Mouse (Mus musculus) olfactory bulb, adult 2 months (tissue): Measurements from ENCODE around the gene Lrpprc. TPM values are rescaled to one million over a fixed set of nuclear protein-coding genes. Genes with fewer than 3 reads are reported as not detected.

Source experiments
- H3K27ac ChIP-seq: fragments of 200-500 bp; 2 replicates; pipeline ENCODE4 v1.5.1; 2012; ENCODE audit warnings: low read depth, low read length; ENCODE audit not compliant: insufficient read depth
- H3K4me1 ChIP-seq: fragments of 200-500 bp; 2 replicates; pipeline ENCODE4 v1.6.1; 2012; ENCODE audit warnings: low read length; ENCODE audit not compliant: control insufficient read depth, insufficient read depth
- H3K4me3 ChIP-seq: fragments of 200-500 bp; 2 replicates; pipeline ENCODE4 v1.5.1; 2012; ENCODE audit warnings: mild to moderate bottlenecking, low read depth, low read length, moderate library complexity; ENCODE audit not compliant: insufficient read depth
- CTCF ChIP-seq: fragments of 200-500 bp; IDR thresholded peaks from 2 replicates; pipeline ENCODE4 v1.5.1; 2012; ENCODE audit warnings: low read depth, mild to moderate bottlenecking, low read length, moderate library complexity; ENCODE audit not compliant: insufficient read depth
- POLR2A ChIP-seq: fragments of 200-500 bp; IDR thresholded peaks from 2 replicates; pipeline ENCODE4 v1.6.1; 2012; ENCODE audit warnings: mild to moderate bottlenecking, low read depth, low read length, moderate library complexity; ENCODE audit not compliant: insufficient read depth
- WGBS: fragments of 180-500 bp; shearing (Covaris S2); methylation state at CpG from one replicate; pipeline ENCODE4 v1.1.7; 2018; 5-methylcytosine and 5-hydroxymethylcytosine counted together
- polyA plus RNA-seq: library from polyadenylated mRNA; stranded (reverse); fragments of >200 nt; gene quantifications from 2 replicates; pipeline ENCODE4 v1.2.4, GENCODE M21; 2012; ENCODE audit warnings: low replicate concordance; ENCODE audit not compliant: missing spikeins, insufficient read depth, insufficient read length

Gene Lrpprc
- polyA plus RNA-seq, 1 experiment, result not detected

DNA sequence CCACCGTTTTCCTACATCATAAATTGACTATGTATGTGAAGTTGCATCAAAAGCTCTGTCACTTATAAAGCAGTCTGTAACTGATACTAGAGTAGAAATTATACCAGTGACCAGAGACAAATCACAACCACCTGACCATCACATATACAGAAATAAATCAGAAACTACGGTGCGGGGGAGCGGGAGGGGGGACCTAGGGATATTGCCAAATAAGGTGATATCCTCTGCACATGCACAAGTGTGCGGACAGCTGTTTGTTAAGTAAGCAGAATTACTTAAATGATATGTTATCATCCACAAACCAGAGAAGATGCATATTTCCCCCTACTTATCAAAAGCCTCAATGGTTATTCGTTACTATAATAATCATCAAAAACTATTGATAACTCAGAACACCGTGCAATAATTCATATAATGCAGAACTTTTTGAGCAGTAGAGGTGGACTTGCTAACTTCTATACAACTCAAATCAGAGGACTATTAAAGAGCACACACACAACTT is 12.1 kb downstream of the Lrpprc start:
- Histone ChIP-seq H3K4me3 (no peak overlapping the region), H3K4me1 (peaks cover 2% of the 10 kb centered on the region; the same call in 1 of the 2 replicates), H3K27ac (no peak overlapping the region)
- 93% methylated on average over 7 of the region's 7 CpGs for WGBS
- no peak for TF ChIP-seq CTCF
- TF ChIP-seq POLR2A, result no peak

DNA sequence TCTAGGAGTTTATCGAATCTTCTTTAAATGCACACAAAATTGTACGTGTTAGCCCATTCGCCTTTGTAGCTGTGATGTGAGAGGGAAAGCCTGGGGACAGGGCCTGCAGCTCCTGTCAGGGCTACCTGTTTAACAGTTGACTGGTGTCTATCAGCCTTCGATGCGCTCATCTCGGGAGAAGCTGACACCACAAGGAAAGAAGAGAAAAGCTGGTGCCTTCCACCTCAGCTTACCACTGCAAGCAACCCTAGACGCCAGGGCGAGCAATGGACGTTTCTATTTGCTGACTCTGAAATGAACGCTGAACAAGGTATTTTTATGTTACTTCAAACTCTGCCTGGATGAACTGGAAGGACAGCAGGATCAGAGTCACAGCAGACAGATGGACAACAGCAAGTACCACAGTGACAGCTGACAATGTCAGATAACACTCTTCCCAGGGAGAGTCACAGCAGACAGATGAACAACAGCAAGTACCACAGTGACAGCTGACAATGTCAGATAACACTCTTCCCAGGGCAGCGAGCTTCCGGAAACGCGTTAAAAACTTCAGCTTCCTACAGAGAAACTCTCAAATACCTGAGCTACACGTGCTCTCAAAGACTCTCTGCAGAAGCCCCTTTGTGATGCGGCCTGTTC is 14.1 kb downstream of the Lrpprc start:
- no peak overlapping the region for H3K27ac ChIP-seq
- TF ChIP-seq CTCF (no peak), POLR2A (no peak)
- no peak overlapping the region for H3K4me3 ChIP-seq
- 91% methylated on average over 16 of the region's 16 CpGs for WGBS
- no peaks in the 10 kb centered on the region; the same call in 1 of the 2 replicates for H3K4me1 ChIP-seq

DNA sequence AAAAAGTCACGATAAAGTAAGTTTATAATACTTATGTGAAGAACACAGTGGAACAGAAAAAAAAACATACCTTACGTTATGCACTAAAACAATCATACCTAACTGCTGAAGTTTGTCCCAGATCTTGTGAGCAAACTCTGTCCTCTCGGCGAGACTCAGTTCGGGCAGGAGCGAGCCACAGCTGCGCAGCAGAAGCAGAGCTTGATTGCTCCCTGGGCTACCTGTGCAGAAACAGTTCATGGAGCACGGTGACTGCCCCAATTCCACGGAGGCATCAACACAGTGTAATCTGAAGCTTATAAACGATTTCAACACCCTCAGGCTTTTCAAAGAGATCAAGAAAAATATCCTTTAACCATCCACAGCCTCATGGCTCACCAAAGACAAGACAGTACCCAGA is 15.3 kb downstream of the Lrpprc start:
- H3K4me3 ChIP-seq, result no peak overlapping the region
- 94% methylated on average over 10 of the region's 10 CpGs for WGBS
- TF ChIP-seq POLR2A (no peak), CTCF (no peak)
- H3K27ac ChIP-seq, result no peak overlapping the region
- H3K4me1 ChIP-seq, result no peaks in the 10 kb centered on the region; the same call in 1 of the 2 replicates

DNA sequence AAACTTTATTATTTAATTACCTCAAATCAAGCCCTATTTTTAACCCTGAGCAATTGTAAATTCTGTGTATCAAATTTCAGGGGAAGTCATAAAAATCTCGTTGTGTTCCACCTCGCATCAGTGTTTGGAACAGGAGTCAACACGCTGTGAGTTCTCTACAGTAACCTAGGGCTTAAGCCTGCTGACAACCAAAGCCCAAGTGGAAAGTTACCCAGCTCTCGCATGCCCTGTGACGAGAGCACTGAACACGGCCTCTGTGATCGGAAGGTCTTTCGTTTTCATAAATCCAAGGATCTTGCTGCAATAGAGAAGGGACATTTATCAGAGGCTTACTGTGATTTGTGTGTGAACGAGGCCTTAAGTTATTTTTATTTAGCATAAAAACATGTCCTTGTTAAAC is 18.7 kb downstream of the Lrpprc start:
- no peak overlapping the region for H3K27ac ChIP-seq
- TF ChIP-seq CTCF, result no peak
- no peak for TF ChIP-seq POLR2A
- WGBS, result 95% methylated on average over 9 of the region's 9 CpGs
- no peak overlapping the region for H3K4me3 ChIP-seq
- no peaks in the 10 kb centered on the region for H3K4me1 ChIP-seq

DNA sequence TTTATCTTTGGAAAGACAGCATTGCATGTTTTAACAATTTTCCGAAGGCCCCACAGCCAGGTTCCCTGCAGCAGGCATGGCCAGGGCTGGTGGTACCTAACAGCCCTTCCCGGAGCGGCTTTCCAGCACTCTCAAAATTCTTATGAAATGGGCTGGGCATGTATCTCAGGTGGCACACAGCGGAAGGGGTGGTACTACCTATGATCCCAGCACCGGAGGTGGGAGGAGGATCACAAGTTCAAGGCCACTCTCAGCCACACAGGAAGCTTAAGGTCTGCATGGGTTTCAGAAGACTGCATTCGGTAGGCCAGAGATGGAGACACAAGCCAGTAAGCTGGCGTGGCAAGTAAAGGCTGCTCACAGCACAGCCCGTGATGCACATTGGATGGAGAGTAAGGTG is 31.6 kb downstream of the Lrpprc start:
- H3K4me1 ChIP-seq, result no peaks in the 10 kb centered on the region
- no peak for TF ChIP-seq POLR2A
- no peak for TF ChIP-seq CTCF
- no peak overlapping the region for H3K27ac ChIP-seq
- no peak overlapping the region for H3K4me3 ChIP-seq
- WGBS, result 95% methylated on average over 8 of the region's 8 CpGs

DNA sequence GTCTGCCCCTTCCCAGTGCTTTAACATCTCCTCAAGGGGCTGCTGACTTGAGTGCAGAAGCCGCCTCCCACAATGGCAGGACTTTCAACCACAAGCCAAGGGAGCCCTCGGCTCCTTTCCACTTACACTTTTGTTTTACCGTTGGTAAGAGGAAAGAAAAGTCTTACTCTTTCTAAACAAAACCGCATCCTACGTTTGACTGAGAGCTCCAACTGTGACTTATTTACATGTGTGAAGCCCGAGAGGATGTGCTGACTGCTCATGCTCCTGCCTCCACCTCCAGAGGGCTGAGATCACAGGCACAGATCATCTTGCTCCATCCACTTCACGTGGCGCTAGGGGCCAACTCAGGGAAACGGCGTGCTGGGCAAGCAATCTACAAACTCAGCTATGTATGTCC is 32.2 kb downstream of the Lrpprc start:
- no peak for TF ChIP-seq CTCF
- TF ChIP-seq POLR2A, result no peak
- no peak overlapping the region for H3K4me3 ChIP-seq
- no peak overlapping the region for H3K27ac ChIP-seq
- WGBS, result 57% methylated on average over 10 of the region's 10 CpGs
- no peaks in the 10 kb centered on the region for H3K4me1 ChIP-seq

DNA sequence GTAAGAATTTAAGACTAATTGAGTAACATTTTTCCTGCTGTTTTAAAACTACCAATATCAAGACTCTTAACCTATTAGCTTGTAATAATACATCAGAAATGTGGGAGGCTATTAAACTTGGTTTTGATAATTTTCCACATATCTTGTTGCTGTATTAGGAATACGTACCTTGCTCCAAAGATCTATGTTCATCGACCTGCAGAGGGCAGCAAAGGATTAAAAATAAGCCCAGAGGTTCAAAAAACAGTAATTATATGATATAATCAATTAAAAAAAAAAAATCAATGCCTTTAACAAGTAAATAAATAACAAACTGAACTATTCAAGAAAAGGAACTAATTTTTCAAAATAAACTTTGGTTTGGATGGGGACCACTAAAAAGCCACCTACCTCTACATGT is 34.5 kb downstream of the Lrpprc start:
- Histone ChIP-seq H3K4me1 (no peaks in the 10 kb centered on the region), H3K4me3 (no peak overlapping the region), H3K27ac (no peak overlapping the region)
- 64% methylated on average over 2 of the region's 2 CpGs for WGBS
- TF ChIP-seq CTCF (no peak), POLR2A (no peak)

DNA sequence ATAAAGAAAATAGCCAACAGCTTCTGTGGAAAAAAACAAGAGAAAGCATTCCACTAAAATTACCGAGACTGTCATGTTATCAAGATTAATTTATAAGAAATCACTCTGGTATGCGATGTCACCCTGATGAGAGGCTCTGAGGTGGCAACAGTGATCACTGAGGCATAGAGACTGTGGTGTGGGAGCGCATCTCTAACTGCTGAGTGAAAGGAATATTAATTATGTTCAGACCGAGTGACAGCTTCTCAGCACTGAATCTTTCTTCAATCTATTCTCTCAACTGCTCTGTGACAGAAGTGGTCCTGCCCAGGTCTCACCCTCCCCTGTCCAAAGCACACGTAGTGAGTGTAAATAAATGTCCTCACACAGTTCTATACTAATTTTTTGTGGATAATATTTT is 37.1 kb downstream of the Lrpprc start:
- Histone ChIP-seq H3K4me3 (no peak overlapping the region), H3K4me1 (0 out of 2 replicates have a peak, but pooled peaks cover 2% of the 10 kb centered on the region), H3K27ac (no peak overlapping the region)
- no peak for TF ChIP-seq POLR2A
- TF ChIP-seq CTCF, result no peak
- WGBS, result 82% methylated on average over 5 of the region's 5 CpGs

DNA sequence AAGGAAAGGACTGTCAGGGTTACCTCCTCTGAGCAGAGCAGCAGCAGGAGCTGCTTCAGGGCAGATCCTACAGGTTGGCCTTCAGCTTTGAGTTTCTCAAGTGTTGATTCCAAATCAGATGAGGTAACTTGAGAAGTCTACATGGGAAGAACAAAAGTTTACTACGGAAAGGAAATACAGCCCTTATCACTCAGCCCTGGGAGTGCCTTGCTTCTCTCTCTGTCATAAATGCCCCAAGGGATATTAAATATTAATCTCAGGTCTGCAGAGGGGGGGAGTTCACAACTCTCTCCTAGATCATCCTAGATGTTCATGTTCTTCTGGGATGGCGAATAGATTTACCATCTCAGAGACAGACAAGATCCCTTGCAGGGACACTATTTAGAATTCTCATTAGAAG is 38.3 kb downstream of the Lrpprc start:
- Histone ChIP-seq H3K4me1 (0 out of 2 replicates have a peak, but pooled peaks cover 2% of the 10 kb centered on the region), H3K4me3 (no peak overlapping the region), H3K27ac (no peak overlapping the region)
- WGBS, result 96% methylated on average over 2 of the region's 2 CpGs
- no peak for TF ChIP-seq CTCF
- no peak for TF ChIP-seq POLR2A
